Mouse (Mus musculus): ENCODE data around the gene Kdsr.
"Not testable (repeated sequence)": the region's sequence is repeated elsewhere in the genome, so short reads cannot be mapped to it uniquely, and the experiment has no call there.

Kdsr gene

GRCm38 (mm10) chr1:106738092-106738491 is 21.4 kb downstream of the Kdsr start:
- DNase-seq (ENCODE audit: low read depth), result peak; percentile 82

- no peak for DNase-seq (ENCODE audit: low read depth)
Observed at GRCm38 (mm10) chr1:106736211-106736610, 23.3 kb downstream of the Kdsr start.

DNA sequence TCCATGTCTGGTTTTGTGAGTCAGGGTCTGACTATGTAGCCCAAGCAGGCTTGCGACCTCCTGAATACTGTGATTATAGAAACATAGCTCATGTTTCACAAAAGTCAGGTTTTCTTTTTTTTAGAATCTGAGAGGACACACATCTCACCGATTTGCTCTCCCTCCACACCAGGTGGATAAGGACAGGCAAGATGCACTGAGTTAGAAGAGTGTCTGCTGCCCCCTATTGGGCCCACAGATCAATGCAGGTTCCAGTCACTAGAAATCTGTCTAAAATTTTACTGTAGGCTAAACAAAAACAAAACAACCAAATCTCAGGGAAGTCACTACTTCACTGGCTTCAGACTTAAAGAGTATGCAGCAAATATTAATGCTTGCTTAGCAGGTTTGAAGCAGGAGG is 23.9 kb downstream of the Kdsr start:
- peak; percentile 78 for DNase-seq (ENCODE audit: low read depth)

DNA sequence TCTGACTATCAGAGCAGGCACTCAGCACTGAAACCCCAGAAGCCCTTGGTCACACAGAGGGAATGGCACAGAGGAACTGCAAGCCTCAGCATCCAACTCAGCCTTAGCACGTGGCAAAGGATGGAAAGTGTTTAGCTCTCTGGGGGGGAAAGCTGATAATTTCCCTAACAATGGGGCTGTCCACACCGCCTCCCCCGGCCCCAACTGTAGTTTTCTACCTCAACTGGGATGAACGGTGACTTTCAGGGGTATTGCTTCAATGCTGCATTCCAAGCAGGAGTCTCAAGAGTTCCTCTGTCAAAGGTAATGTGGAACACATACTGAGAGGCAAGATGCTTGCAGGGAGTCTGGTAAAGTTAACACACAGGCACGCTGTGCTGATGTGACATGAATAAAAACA is 37.5 kb downstream of the Kdsr start:
- no peak for DNase-seq (ENCODE audit: low read depth)

DNA sequence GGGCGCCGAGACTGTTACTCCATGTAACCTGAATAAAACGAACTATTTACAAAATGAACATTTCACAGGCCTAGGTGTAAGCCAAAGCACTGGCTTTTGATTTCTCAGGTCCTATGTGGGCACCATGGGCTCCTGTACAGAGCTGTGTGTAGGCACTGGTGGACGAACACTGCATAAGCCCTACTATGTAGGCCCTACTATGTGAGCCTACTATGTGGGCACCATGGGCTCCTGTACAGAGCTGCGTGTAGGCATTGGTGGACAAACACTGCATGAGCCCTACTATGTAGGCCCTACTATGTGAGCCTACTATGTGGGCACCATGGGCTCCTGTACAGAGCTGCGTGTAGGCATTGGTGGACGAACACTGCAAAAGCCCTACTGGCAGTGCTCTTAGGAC is 41.8 kb downstream of the Kdsr start:
- DNase-seq (ENCODE audit: low read depth), result not testable (repeated sequence)

DNA sequence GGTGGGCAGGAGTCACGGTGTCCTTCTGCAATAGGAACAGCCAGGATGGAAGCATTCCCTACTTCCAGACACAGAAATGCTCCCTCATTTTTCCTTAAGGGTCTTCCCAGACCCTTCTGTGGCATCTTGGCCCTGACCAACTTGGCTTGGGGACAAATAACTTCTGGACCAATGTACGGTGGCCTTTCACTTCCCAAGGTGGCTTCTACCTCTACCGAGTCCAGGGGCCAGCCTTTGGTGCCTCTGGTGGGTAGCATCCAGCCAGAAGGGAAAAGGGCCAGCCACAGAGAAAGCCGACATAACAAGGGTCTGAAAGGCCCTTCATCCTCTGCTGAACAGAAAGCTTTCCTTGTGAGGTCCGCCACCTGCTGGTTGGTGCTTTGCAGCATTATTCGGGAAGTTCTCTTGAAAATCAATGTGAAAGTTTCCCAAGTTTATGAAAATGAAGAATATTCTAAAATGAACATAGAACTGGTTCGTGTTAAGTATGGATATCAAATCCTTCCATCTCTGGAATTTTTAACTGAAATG is 42.4 kb downstream of the Kdsr start:
- peak; percentile 80 for DNase-seq (ENCODE audit: low read depth)

- DNase-seq (ENCODE audit: low read depth), result no peak
Observed at GRCm38 (mm10) chr1:106716141-106716540, 43.4 kb downstream of the Kdsr start.

DNA sequence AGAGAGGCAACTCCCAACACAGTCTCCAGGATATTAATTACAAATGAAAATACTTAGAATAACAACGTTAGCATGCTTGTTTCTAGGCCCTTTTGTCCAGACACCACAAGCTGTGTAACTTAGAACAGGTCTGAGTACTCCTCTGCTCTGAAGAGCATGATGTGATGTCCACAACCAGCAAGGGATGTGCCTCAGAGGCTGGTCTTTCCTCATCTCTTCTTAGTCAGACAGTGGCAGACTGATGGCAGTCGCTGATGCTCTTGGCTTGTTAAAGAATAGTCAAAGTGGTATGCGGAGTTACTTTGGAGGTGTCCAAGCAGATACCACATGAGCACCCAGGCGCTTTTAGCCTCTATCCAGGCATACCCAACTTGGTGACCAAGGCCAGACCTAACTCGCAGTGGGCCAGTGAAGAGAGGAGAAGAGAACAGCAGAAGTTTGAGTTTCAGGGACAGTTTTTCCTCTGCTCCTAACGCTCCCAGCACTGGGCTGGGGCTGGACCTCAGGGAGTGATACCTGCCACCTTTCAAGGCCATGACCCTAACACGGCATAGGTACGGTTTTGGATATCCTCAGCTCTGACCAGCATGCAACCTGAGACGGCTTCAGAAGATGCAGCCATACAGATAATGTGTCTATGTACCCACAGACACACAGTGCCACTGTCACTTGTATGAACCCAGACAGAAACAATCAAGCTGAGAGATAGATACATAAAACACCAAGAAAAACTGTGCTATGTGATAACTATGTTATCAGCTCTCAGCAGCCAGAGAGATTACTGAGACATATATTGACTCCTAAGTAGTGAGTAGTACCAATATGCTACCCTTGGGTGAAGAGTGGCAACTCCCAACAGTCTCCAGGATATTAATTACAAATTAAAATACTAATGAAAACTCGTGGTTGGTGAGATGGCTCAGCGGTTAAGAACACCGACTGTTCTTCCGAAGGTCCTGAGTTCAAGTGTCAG is 44.1 kb downstream of the Kdsr start:
- DNase-seq (ENCODE audit: low read depth), result peak; percentile 41

GRCm38 (mm10) chr1:106714530-106714981 is 45.0 kb downstream of the Kdsr start:
- peak; percentile 64 for DNase-seq (ENCODE audit: low read depth)

DNA sequence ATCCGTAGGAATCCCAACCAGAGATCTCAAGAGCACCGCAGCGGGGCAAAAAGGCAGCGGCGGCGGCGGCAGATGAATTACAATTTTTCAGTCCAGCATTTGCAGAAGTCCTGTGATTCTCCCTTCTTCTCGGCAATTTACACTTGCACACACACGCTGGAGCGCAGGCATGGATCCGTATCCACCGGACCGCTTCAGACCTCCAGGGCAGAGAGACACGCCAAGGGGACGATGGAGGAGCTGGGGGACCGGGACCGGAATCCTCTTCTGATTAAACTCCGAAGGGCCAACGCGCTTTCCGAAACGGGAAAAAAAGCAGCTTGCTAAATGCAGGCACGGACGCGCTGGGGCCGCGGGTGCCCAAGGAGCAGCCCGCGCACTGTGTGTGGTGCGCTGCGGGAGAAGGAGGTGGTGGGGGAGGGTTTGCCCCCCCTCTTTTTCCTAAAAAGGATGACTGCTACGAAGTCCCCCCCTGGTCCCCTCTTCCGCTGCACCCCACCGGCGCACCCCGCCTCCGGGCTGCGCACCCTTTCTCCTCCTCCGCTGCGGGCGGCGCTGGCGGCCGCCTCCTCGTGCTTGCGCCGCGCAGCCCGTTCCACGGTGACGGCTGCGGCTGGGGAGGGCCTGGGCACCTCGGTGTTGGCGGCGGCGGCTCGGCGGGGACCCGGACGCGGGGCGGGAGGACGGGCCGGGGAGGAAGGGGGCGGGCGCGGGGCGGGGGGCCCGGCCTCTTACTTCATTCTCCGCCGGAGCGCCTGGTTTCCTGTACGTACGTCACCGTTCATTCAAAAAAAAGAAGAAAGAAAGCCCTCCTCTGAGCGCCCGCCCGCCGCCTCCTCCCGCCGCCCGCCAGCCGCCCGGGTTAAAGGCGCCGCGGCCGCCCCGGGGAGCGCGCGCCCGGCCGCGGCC is 45.7 kb downstream of the Kdsr start, which contains the start of gene Bcl2:
Gene Bcl2, minus strand, starts transcription at position 654 of the 909 bp plus-strand sequence.
- DNase-seq (ENCODE audit: low read depth), result peak; percentile 89

- DNase-seq (ENCODE audit: low read depth), result peak; percentile 87
Observed at GRCm38 (mm10) chr1:106712330-106712729, 47.2 kb downstream of the Kdsr start.

- peak; percentile 46 for DNase-seq (ENCODE audit: low read depth)
Observed at GRCm38 (mm10) chr1:106711356-106712125, 48.0 kb downstream of the Kdsr start.

- no peak for DNase-seq (ENCODE audit: low read depth)
Observed at GRCm38 (mm10) chr1:106710202-106710601, 49.3 kb downstream of the Kdsr start.

GRCm38 (mm10) chr1:106707036-106707880 is 52.3 kb downstream of the Kdsr start:
- DNase-seq (ENCODE audit: low read depth), result no peak

GRCm38 (mm10) chr1:106703183-106703582 is 56.3 kb downstream of the Kdsr start:
- DNase-seq (ENCODE audit: low read depth), result no peak

DNA sequence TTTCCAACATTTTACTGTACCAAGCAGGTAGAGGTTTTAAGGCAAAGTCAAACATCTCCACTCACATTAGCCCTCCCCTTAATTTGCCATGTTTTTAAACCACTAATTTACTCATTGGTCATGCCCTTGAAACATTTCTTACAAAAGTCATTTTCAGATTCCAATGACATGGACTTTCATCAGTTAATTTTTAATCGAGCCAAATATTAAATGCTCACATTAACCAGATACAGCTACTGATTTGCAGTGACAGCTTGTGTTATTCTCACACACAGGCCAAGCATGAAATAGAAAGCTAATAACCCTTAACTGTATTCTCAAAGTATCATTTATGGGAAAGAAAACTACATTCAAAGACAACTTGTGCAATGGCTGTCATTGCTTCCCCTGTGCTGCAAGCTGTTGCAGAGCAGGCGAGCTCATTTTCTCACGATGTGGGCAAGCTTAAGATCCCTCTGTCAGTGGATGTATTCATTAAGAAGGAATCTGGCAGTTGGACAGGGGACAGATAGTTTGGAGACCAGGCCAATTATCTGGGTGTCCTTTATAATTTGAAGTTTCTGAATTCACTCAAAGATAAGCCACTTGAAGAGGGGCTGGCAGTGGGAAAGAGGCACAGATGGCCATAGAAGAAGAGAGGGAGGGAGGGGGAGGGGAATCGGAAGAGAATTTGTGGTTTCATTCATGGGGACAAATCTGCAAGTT is 56.9 kb downstream of the Kdsr start:
- no peak for DNase-seq (ENCODE audit: low read depth)

DNA sequence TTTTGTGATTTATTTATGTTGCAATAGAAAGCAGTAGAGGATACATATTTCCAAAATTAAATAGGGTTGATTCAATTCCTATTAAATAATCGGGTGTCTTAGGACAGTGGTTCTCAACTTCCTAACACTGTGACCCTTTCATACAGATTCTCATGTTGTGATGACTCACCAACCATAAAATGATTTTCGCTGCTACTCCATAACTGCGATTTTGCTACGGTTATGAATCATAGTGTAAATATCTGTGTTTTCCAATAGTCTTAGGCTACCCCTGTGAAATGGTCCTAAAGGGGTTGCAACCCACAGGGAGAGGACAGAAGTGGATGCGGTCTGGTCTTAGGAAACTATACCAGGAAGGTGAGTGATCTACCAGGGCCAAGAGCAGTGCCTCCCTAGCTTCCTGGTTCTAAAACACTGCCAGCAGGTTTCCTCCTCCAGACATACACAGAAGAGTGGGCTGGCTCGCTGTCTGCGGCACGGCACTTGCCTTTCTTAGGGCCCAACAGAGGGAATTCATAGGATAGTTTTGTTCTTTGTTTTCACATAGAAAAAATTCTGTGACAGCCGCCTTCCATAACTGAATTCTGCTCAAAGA is 58.9 kb downstream of the Kdsr start:
- no peak for DNase-seq (ENCODE audit: low read depth)

GRCm38 (mm10) chr1:106696472-106696871 is 63.1 kb downstream of the Kdsr start:
- no peak for DNase-seq (ENCODE audit: low read depth)

DNA sequence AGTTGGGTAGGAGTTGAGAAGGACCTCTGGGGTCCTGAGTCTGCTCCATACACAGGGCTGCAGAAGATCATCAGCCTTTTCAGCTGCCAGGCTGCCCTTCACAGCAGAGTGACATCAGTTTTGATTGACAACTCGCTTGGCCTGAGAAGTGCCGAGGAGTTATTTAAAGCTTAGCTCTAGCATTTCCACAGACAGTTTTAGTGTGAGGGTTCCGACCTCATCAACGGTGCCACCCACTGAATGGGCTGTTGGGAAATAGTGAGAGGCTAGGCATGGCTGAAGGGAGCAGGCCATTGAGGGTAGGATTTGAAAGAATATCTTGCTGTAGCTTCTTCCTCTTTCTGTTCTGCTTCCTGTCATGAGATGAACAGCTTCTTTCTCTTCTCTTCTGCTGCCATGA is 63.9 kb downstream of the Kdsr start:
- DNase-seq (ENCODE audit: low read depth), result no peak
